Mouse (Mus musculus) stomach, embryonic 16.5 days (tissue): ENCODE measurements around the gene Tgif2. TPM values are rescaled to one million over a fixed set of nuclear protein-coding genes. Genes with fewer than 3 reads are reported as not detected.
A peak's percentile ranks its signal among the peaks of the same experiment; 100 is the strongest.

ENCODE experiments used
- ATAC-seq: fragments of 200-750 bp; cut with Nextera tagmentation; 2 replicates; pipeline ENCODE4 v1.8.0; 2017; ENCODE audit warnings: moderate number of reproducible peaks, moderate TSS enrichment; ENCODE audit not compliant: insufficient read depth, low FRiP score
- H3K27ac ChIP-seq: fragments of 300-500 bp; sonication (generic); 2 replicates; pipeline ENCODE4 v1.5.1; 2014; ENCODE audit warnings: low read length
- H3K27me3 ChIP-seq: fragments of 300-500 bp; sonication (generic); 2 replicates; pipeline ENCODE4 v1.6.1; 2014; ENCODE audit warnings: low read length, control low read depth, mixed read lengths; ENCODE audit not compliant: control insufficient read depth, insufficient read depth
- H3K36me3 ChIP-seq: fragments of 300-500 bp; sonication (generic); 2 replicates; pipeline ENCODE4 v1.6.1; 2014; ENCODE audit warnings: low read length; ENCODE audit not compliant: control insufficient read depth, insufficient read depth
- H3K4me1 ChIP-seq: fragments of 300-500 bp; sonication (generic); 2 replicates; pipeline ENCODE4 v1.6.1; 2014; ENCODE audit warnings: low read length, control low read depth, mixed read lengths; ENCODE audit not compliant: control insufficient read depth, insufficient read depth
- H3K4me2 ChIP-seq: fragments of 300-500 bp; sonication (generic); 2 replicates; pipeline ENCODE4 v1.6.1; 2014; ENCODE audit warnings: low read depth, low read length, mixed read lengths
- H3K4me3 ChIP-seq: fragments of 300-500 bp; sonication (generic); replicated peaks from 2 replicates; pipeline ENCODE4 v1.5.1; 2014; ENCODE audit warnings: mild to moderate bottlenecking, low read length
- H3K9ac ChIP-seq: fragments of 300-500 bp; sonication (generic); 2 replicates; pipeline ENCODE4 v1.6.1; 2014; ENCODE audit warnings: low read length
- H3K9me3 ChIP-seq: fragments of 300-500 bp; sonication (generic); replicated peaks from 2 replicates; pipeline ENCODE4 v1.6.1; 2016; ENCODE audit warnings: low read length, control low read depth; ENCODE audit not compliant: control insufficient read depth
- WGBS: fragments of 180-500 bp; shearing (Covaris S2); extraction: QIAGEN DNeasy Blood & Tissue Kit; methylation state at CpG from one replicate; pipeline ENCODE4 v1.1.7; 2014; 5-methylcytosine and 5-hydroxymethylcytosine counted together
- polyA plus RNA-seq: library from polyadenylated mRNA; unstranded; fragments of >200 nt; fragmentation: Nextera tagmentation; extraction: Ambion mirVana; gene quantifications from 2 replicates; pipeline ENCODE4 v1.2.1, GENCODE M21; 2015

Gene Tgif2
- polyA plus RNA-seq, 1 experiment from 2014 or later, result 36.5 TPM

DNA sequence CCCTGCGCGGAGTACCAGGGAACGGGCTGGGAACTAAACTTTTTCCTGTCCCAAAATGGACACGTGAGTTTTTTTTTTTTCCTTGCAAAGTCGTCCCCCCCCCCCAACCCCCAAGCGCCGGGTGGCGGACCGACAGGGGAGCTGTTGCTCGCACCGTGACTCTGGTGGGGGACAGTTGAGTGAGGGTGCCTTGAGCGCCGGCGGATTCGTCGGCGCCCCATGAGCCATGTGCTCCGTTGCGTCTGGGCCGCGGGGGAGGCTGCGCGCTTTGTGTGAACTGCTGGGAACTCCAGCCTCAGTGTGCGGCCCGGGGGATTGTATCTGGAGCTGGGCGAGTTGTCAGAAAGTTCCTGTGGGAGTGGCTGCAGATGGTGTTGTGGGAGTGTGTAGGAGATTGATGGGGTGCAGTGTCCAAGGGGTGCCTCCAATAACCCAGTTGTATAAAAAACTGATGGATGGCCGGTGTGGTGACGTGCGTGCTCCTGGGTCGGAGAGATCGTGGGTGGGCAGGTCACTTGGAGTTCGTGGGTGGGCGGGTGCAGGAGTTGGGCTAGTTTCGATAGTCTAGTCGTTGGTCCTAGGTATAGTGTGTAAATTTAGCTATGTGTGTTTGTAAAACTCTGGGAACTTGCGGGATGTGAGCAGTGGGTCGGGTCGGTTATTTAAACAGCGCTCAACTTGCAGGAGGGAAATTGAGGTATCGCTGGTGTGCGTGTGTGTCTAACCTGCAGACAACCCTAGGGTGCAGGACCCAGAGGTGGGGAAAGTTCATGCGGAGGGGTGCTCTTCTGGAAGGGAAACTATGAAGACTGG, 1.4 kb downstream of the Tgif2 start:
- Histone ChIP-seq H3K9me3 (no peaks in the 10 kb centered on the region), H3K27ac (peak overlapping the region; percentile 95), H3K27me3 (no peaks in the 10 kb centered on the region), H3K4me1 (peaks cover 59% of the 10 kb centered on the region), H3K4me2 (peak overlapping the region; percentile 63), H3K36me3 (no peaks in the 10 kb centered on the region), H3K9ac (peak overlapping the region; percentile 94), H3K4me3 (peak overlapping the region; percentile 88)
- WGBS, result under 1% methylated on average over 41 of the region's 42 CpGs
- ATAC-seq, result peak; percentile 30

DNA sequence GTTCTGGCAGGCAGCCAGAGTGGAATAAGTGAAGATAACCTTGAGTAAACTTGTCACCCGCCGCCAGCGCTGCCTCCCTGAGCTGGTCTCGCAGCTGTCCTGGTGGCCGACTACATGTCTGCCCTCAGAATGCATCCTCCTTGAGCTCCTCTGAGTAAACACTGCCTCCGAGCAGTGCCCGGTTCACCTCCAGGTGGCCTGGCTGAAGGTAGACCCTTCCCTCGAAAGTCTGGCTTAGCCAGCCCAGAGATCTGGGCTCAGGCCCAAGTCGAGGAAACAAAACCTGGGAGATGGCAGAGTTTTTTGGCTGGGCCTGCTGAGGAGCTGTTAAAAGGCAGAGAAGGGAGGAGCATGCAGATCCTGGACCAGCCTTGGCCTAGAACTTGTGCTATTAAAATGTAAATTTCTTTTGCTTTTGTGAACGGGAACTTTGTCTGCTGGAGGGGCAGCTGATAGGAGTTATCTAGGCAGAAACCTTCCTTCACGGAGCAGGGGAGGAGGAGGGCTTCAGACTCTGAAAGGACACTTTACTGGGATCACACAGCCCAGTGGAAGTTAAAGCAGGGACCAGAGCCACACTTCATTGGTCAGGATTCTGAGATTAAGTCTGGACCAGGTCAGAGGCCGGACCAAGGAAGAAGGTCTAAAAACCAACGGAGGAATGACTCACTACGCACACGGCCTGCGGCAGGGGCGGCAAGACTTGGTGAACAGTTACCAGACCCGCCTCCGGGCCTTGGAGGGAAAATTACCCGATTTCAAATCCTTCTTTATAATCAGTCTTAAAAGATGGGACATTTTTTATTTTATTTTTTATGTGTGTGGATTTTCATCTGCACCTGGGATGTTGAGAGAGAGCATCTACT, 2.3 kb downstream of the Tgif2 start:
- H3K4me1 ChIP-seq, result peaks cover 59% of the 10 kb centered on the region

DNA sequence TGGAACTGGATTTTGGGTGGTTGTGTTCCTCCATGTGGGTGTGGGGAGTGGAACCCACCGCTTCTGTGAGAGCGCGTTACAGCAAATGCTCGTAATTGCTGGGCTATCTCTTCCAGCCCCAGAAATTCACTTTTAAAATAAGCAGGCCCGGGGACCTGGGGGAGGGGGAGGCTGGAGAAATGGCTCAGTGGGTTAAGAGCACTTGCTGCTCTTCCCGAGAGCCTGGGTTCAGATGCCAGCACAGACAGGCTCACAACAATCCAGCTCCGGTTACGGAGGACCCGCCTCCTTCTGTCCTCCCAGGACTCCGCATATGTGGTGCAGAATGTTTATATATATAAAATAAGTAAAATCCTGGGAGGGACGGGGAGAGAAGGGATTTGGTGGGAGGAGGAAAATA, 2.9 kb downstream of the Tgif2 start:
- peak overlapping the region; percentile 88 for H3K4me3 ChIP-seq
- no peaks in the 10 kb centered on the region for H3K36me3 ChIP-seq
- no peaks in the 10 kb centered on the region for H3K27me3 ChIP-seq
- no peak for ATAC-seq
- peak overlapping the region; percentile 95 for H3K27ac ChIP-seq
- H3K9me3 ChIP-seq, result no peaks in the 10 kb centered on the region
- H3K4me1 ChIP-seq, result peaks cover 59% of the 10 kb centered on the region
- H3K9ac ChIP-seq, result peak overlapping the region; percentile 94
- 13% methylated on average over 11 of the region's 11 CpGs for WGBS
- H3K4me2 ChIP-seq, result peak overlapping the region; percentile 63

More for the DNA sequence above, 2.3 kb downstream of the Tgif2 start:
- ATAC-seq, result peak; percentile 0; the same call in 1 of the 2 replicates
- Histone ChIP-seq H3K9ac (peak overlapping the region; percentile 94), H3K27ac (peak overlapping the region; percentile 95), H3K4me3 (peak overlapping the region; percentile 88), H3K27me3 (no peaks in the 10 kb centered on the region), H3K9me3 (no peaks in the 10 kb centered on the region), H3K36me3 (no peaks in the 10 kb centered on the region), H3K4me2 (peak overlapping the region; percentile 63)
- 5% methylated on average over 20 of the region's 20 CpGs for WGBS

DNA sequence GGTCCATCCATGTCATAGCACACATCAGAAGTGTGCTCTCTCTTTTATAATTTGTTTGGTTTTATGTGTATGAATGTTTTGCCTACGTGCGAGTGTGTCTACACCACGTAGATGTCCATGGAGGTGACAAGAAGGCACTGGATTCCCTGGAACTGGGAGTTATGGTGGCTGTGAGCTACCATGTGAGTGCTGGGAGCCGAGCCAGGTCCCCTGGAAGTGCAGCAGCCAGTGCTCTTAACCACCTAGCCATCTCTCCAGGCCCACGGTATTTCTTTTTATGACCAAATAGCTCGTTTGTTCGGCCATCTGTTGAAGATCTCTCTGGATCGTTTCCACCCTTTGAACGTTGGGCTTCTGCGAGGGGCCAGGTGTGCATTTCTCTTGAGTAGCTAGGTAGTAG, 3.5 kb downstream of the Tgif2 start:
- Histone ChIP-seq H3K9ac (no peak overlapping the region), H3K27ac (peak overlapping the region; percentile 18; the same call in 1 of the 2 replicates), H3K4me3 (no peak overlapping the region), H3K4me1 (peaks cover 58% of the 10 kb centered on the region), H3K4me2 (peak overlapping the region; percentile 63), H3K36me3 (no peaks in the 10 kb centered on the region), H3K9me3 (no peaks in the 10 kb centered on the region), H3K27me3 (no peaks in the 10 kb centered on the region)
- no peak for ATAC-seq
- 65% methylated on average over 10 of the region's 10 CpGs for WGBS

DNA sequence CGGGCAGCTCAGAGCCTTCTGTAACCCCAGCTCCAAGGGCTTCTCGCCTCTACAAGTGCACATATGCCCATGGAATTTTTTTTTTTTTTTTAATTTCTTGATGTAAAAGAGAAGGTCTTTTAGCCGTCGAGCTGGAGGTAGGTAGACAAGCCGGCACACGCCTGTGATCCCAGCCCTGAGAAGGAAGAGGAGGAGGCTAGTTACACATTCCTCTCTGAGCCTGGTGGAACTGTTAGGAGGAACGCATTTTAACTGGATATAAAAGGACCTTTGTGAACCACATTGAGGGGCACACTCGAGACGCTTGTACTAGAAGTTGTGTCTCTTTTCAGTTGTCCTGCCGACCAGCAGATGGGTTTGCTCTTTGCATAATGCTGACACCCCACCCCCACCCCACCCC, 4.9 kb downstream of the Tgif2 start:
- no peak for ATAC-seq
- Histone ChIP-seq H3K4me3 (no peak overlapping the region), H3K36me3 (peaks cover 3% of the 10 kb centered on the region; the same call in 1 of the 2 replicates), H3K9ac (no peak overlapping the region), H3K4me1 (peaks cover 53% of the 10 kb centered on the region), H3K4me2 (peak overlapping the region; percentile 26; the same call in 1 of the 2 replicates), H3K27me3 (no peaks in the 10 kb centered on the region), H3K27ac (peak overlapping the region; percentile 84), H3K9me3 (no peaks in the 10 kb centered on the region)
- WGBS, result 45% methylated on average over 10 of the region's 10 CpGs

DNA sequence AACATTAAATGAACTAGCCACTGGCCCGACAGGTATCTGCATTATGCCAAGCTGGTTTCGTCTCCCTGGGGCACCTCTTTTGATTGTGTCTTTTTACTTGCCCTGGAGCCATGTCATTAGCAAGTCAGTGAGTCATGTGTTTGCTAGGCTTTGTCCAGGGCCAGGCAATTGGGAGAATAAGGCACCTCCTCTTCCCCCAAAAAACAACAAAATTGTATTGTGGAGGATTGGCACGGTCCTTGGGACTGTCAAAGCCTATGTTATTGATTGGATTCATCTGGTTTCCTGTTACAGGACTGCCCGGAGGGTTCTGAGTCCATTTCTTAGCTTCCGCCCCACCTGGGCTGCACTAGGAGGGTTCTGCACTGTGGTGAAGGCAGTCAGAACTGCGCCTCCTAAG, 7.8 kb downstream of the Tgif2 start:
- Histone ChIP-seq H3K9ac (no peak overlapping the region), H3K27ac (no peak overlapping the region; the same call in 1 of the 2 replicates), H3K27me3 (no peaks in the 10 kb centered on the region), H3K36me3 (peaks cover 16% of the 10 kb centered on the region; the same call in 1 of the 2 replicates), H3K4me1 (peaks cover 41% of the 10 kb centered on the region), H3K4me3 (no peak overlapping the region), H3K9me3 (no peaks in the 10 kb centered on the region), H3K4me2 (no peak overlapping the region)
- no peak for ATAC-seq
- WGBS, result 60% methylated on average over 6 of the region's 6 CpGs

DNA sequence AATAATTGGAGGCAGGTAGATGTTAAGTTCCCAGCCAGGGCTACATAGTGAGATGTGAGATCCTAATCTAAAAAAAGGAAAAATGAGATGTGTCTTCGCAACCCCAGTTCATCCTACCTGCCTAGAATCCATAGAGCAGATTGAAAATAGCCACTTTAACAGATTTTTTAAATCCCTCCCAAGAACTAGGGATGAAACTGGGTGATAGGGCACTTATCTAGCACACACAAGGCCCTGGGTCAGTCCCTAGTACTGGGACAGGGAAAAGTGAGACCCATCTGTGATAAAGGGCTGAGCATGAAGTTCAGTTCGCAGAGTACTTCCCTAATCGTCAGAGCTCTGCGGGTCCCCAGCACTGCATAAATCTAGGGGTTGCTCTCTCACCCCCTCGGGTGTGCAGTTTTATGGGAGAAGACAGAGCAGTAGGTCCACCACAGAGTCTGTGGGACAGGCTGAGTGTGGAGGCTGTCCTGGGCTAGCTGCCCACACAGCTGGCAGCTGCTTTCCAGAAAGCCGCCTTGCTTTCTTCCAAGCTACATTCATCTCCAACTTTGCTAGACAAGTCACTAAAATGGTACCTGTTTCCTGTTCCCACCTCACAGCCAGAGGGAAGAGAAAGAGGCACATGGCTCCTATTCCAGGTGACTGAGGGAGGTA, 8.8 kb downstream of the Tgif2 start:
- Histone ChIP-seq H3K27ac (no peak overlapping the region), H3K9me3 (no peaks in the 10 kb centered on the region), H3K9ac (no peak overlapping the region), H3K27me3 (no peaks in the 10 kb centered on the region), H3K4me2 (no peak overlapping the region), H3K36me3 (peaks cover 16% of the 10 kb centered on the region; the same call in 1 of the 2 replicates), H3K4me1 (peaks cover 31% of the 10 kb centered on the region), H3K4me3 (no peak overlapping the region)
- ATAC-seq, result no peak
- 83% methylated on average over 6 of the region's 6 CpGs for WGBS

DNA sequence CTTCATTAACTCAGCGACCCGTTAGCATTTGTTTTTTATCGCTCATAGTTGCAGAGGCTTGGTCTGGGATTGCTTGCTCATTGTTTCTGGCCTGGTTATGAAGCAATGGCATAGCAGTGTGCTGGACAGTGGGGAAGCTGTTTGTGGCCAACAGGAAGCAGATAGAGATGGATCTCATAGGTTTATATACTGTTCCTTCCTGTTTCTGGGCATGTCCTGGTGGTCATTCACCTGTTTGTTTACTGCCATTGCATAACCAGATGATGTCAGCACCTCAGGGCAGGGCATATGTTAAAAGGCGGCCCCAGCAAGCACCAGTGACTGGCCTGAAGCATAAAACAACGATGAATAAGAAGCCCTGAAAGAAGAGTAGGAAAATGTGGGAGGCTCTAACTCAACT, 10.7 kb downstream of the Tgif2 start:
- Histone ChIP-seq H3K36me3 (peaks cover 16% of the 10 kb centered on the region; the same call in 1 of the 2 replicates), H3K27ac (no peak overlapping the region), H3K4me3 (no peak overlapping the region), H3K9me3 (no peaks in the 10 kb centered on the region), H3K27me3 (no peaks in the 10 kb centered on the region), H3K4me2 (no peak overlapping the region), H3K4me1 (peaks cover 16% of the 10 kb centered on the region), H3K9ac (no peak overlapping the region)
- ATAC-seq, result no peak
- WGBS, result 79% methylated on average over 5 of the region's 5 CpGs
